Mouse (Mus musculus) liver, adult 2 months (tissue): ENCODE results near the gene Nfic. TPM values are rescaled to one million over a fixed set of nuclear protein-coding genes. Genes with fewer than 3 reads are reported as not detected.

Source experiments
- DNase-seq: peaks from one replicate; pipeline ENCODE4 v3.0.0-alpha.2; 2011; ENCODE audit warnings: low read depth, low spot score; ENCODE audit errors: extremely low read depth
- H3K27ac ChIP-seq: fragments of 200-500 bp; replicated peaks from 2 replicates; pipeline ENCODE4 v1.5.1; 2012; ENCODE audit warnings: low read depth, mild to moderate bottlenecking, control low read depth, inconsistent platforms, low read length; ENCODE audit not compliant: insufficient read depth
- H3K27me3 ChIP-seq: fragments of 200-500 bp; 2 replicates; pipeline ENCODE4 v1.6.1; 2012; ENCODE audit warnings: mild to moderate bottlenecking, moderate library complexity, low read length, inconsistent platforms; ENCODE audit not compliant: control insufficient read depth, insufficient read depth
- H3K36me3 ChIP-seq: fragments of 200-500 bp; 2 replicates; pipeline ENCODE4 v1.6.1; 2012; ENCODE audit warnings: low read length, inconsistent platforms; ENCODE audit not compliant: control insufficient read depth, insufficient read depth
- H3K4me1 ChIP-seq: fragments of 200-500 bp; 2 replicates; pipeline ENCODE4 v1.6.1; 2011; ENCODE audit warnings: low read length; ENCODE audit not compliant: control insufficient read depth, insufficient read depth
- H3K4me3 ChIP-seq: fragments of 200-500 bp; 2 replicates; pipeline ENCODE4 v1.5.1; 2011; ENCODE audit warnings: low read depth, mild to moderate bottlenecking, control low read depth, low read length, moderate library complexity; ENCODE audit not compliant: insufficient read depth
- H3K79me2 ChIP-seq: fragments of 200-500 bp; 2 replicates; pipeline ENCODE4 v1.6.1; 2012; ENCODE audit warnings: inconsistent platforms, mild to moderate bottlenecking, low read length, moderate library complexity; ENCODE audit not compliant: control insufficient read depth, insufficient read depth
- H3K9ac ChIP-seq: fragments of 200-500 bp; 2 replicates; pipeline ENCODE4 v1.6.1; 2012; ENCODE audit warnings: low read depth, mild to moderate bottlenecking, control low read depth, inconsistent platforms, low read length
- CTCF ChIP-seq: fragments of 200-500 bp; IDR thresholded peaks from 2 replicates; pipeline ENCODE4 v1.5.1; 2011; ENCODE audit warnings: low read depth, low read length, control low read depth
- POLR2A ChIP-seq: fragments of 200-500 bp; IDR thresholded peaks from 2 replicates; pipeline ENCODE4 v1.6.1; 2011; ENCODE audit warnings: low read length, control low read depth; ENCODE audit not compliant: insufficient read depth; ENCODE audit errors: extremely low read depth
- WGBS: fragments of 180-500 bp; shearing (Covaris S2); methylation state at CpG from one replicate; pipeline ENCODE4 v1.1.7; 2018; 5-methylcytosine and 5-hydroxymethylcytosine counted together
- polyA plus RNA-seq: library from polyadenylated mRNA; depleted of rRNA; stranded (reverse); fragments of >200 nt; gene quantifications from 2 replicates; pipeline ENCODE4 v1.2.3, GENCODE M21; 2012
- total RNA-seq: library from RNA; depleted of rRNA; stranded (reverse); fragments of >200 nt; gene quantifications from 2 replicates; pipeline ENCODE4 v1.2.3, GENCODE M21; 2014

The Nfic gene
- total and polyA plus RNA-seq, 2 experiments = 7.4 to 32.8 TPM

DNA sequence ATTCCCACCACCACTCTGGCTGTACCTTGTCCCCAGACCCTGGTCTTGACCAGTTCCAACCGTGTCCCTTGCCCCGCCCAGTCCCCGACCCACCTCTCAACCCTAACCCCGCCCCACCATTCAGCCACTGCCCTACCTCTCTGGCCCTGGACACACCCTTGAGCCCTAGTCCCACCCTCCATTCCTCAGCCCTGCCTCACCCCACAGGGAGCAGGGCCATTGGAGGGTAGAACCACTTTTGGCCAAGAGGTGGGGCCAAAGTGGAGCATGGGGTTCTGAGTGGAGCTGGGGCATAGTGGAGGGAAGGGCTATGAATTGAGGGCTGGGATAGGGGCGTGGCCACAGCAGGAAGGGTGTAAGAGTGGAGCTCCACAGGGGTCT, 9.8 kb upstream of the Nfic start:
- H3K27ac ChIP-seq = no peak overlapping the region
- H3K27me3 ChIP-seq = peaks cover 31% of the 10 kb centered on the region
- no peak overlapping the region for H3K4me3 ChIP-seq
- TF ChIP-seq CTCF (no peak), POLR2A (no peak)
- no peak overlapping the region for H3K9ac ChIP-seq
- 15% methylated on average over 5 of the region's 5 CpGs for WGBS
- H3K79me2 ChIP-seq = no peaks in the 10 kb centered on the region
- no peaks in the 10 kb centered on the region for H3K4me1 ChIP-seq
- DNase-seq = no peak
- H3K36me3 ChIP-seq = no peaks in the 10 kb centered on the region

DNA sequence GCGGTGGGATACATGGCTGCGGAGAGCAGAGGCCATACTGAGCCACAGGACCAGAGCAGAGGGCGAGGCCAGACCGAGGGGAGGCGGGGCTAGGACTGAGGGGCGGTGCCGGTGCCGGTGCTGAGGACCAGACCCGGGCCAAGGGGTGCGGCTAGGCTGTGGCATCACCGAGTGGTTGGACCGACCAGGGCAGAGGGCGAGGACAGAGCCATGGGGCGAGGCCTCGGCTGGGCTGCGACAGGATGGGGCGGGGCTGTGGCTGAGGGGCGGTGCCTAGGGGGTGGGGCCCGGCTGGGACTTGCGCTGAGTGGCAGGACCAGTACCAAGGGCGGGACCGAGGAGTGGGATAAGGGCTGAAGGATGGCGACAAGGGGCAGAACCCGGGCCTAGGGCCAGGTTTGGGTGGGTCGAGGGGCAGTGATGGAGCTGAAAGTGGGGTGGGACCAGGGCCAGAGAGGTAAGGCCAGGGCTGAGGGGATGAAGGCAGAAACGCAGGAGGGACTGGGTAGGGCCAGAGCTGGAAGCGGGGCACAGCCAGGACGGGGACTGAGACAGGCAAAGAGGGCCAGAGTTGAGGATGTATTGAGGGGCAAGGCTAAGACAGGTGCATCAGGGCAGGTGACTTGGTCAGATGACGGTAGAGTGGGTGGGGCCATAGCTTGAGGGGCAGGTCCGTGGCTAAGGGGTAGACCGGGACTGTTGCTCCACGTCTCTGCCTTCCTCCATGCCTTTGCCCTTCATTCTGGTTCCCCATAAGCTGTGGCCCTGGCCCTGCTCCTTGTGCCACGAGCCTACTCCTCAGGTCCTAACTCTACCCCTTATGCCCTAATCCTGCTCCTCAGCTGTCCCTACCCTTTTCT, 9.2 kb upstream of the Nfic start:
- Histone ChIP-seq H3K27me3 (peaks cover 32% of the 10 kb centered on the region), H3K4me1 (no peaks in the 10 kb centered on the region), H3K9ac (no peak overlapping the region), H3K4me3 (no peak overlapping the region), H3K27ac (no peak overlapping the region), H3K79me2 (no peaks in the 10 kb centered on the region), H3K36me3 (no peaks in the 10 kb centered on the region)
- no peak for TF ChIP-seq CTCF
- TF ChIP-seq POLR2A = no peak
- peak; percentile 25 for DNase-seq
- 6% methylated on average over 33 of the region's 33 CpGs for WGBS

DNA sequence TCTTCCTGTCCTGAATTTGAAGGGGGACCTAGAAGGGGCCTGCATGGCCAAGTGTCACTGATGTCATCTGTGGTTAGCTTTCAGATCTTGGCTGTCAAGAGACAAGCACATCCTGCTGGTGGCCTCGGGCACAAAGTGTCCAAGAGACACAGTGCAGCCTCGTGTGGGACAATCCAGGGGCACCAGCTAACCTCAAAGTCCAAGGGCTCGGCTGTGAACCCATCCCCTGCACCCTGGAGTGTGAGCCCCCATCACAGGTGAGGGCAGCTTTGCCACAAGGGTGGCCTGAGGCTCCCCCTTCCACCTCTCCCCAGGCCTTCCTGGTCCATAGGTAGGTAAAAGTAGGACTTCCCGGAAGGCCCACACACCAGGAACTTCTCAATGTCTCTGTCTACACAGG, 8.1 kb upstream of the Nfic start:
- DNase-seq = no peak
- Histone ChIP-seq H3K79me2 (no peaks in the 10 kb centered on the region), H3K27ac (no peak overlapping the region), H3K4me3 (no peak overlapping the region), H3K9ac (no peak overlapping the region), H3K36me3 (no peaks in the 10 kb centered on the region), H3K27me3 (peaks cover 35% of the 10 kb centered on the region), H3K4me1 (no peaks in the 10 kb centered on the region)
- no peak for TF ChIP-seq POLR2A
- no peak for TF ChIP-seq CTCF
- WGBS = 49% methylated on average over 4 of the region's 4 CpGs

DNA sequence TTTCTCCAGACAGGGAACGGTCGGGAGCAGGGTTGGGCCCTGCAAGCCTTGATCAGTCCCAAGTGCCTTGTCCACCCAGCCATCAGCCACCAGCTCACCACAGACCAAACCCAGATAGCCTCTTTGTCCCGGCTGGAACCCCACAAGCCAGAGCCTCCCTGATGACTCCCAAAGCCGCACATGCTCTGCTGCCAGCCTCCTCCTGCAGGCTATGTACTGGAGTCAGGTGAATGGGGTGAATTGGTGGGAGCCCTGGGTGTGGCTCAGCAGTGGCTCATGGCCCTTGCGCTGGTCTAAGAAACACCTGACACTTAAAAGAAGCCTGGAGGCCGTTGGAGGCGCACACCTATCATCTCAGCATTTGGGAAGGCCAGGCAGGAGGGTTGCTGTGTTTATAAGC, 7.5 kb upstream of the Nfic start:
- peaks cover 35% of the 10 kb centered on the region for H3K27me3 ChIP-seq
- H3K4me1 ChIP-seq = no peaks in the 10 kb centered on the region
- no peak overlapping the region for H3K9ac ChIP-seq
- DNase-seq = no peak
- H3K27ac ChIP-seq = no peak overlapping the region
- no peaks in the 10 kb centered on the region for H3K79me2 ChIP-seq
- TF ChIP-seq CTCF = no peak
- TF ChIP-seq POLR2A = no peak
- H3K4me3 ChIP-seq = no peak overlapping the region
- no peaks in the 10 kb centered on the region for H3K36me3 ChIP-seq
- 82% methylated on average over 7 of the region's 7 CpGs for WGBS

DNA sequence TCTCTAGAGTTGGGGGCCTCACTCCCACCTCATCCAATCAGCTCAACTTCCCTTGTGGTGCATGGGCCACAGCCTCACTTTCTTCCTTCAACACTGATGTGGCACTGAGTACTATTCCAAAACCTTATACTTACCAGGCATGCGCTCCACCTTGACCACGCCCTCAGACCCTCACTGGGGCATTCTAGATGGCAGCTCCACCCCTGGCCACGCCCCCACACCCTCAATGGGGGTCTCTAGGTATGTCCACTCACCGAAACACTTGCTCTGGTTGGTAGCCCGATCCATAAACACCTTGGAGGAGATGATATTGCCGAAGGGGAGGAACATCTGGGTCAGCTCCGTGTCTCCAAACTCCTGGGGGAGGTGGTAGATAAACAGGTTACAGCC, 7.0 kb upstream of the Nfic start:
- Histone ChIP-seq H3K79me2 (no peaks in the 10 kb centered on the region), H3K4me1 (no peaks in the 10 kb centered on the region), H3K9ac (no peak overlapping the region), H3K4me3 (no peak overlapping the region), H3K27ac (no peak overlapping the region), H3K36me3 (no peaks in the 10 kb centered on the region), H3K27me3 (peaks cover 35% of the 10 kb centered on the region)
- 40% methylated on average over 7 of the region's 7 CpGs for WGBS
- DNase-seq = no peak
- TF ChIP-seq CTCF = no peak
- TF ChIP-seq POLR2A = no peak
